Mouse (Mus musculus) megakaryocyte, embryonic 14.5 days (primary cell): ENCODE data around the gene Tnfsfm13.

Experiments
- FLI1 ChIP-seq: IDR thresholded peaks from 2 replicates; pipeline ENCODE4 v1.6.1; 2012; ENCODE audit warnings: low read length, inconsistent platforms, mixed read lengths
- GATA1 ChIP-seq: IDR thresholded peaks from 3 replicates; pipeline ENCODE4 v1.6.1; 2012; ENCODE audit warnings: mixed read lengths, low read length, inconsistent platforms, borderline replicate concordance

- TF ChIP-seq GATA1 (no peak), FLI1 (no peak)
These were observed 11.6 kb upstream of the Tnfsfm13 start for GRCm38 (mm10) chr11:69707480-69707847.
